Mouse (Mus musculus) intestine, embryonic 15.5 days (tissue): ENCODE measurements around the gene Pdzk1ip1. TPM values are rescaled to one million over a fixed set of nuclear protein-coding genes. Genes with fewer than 3 reads are reported as not detected.

Source experiments
- ATAC-seq: fragments of 200-750 bp; cut with Nextera tagmentation; 2 replicates; pipeline ENCODE4 v1.8.0; 2017; ENCODE audit warnings: moderate TSS enrichment, moderate library complexity
- H3K27ac ChIP-seq: fragments of 300-500 bp; sonication (generic); 2 replicates; pipeline ENCODE4 v1.5.1; 2015; ENCODE audit warnings: mild to moderate bottlenecking, inconsistent platforms
- H3K27me3 ChIP-seq: fragments of 300-500 bp; sonication (generic); replicated peaks from 2 replicates; pipeline ENCODE4 v1.6.1; 2015; ENCODE audit warnings: inconsistent platforms
- H3K36me3 ChIP-seq: fragments of 300-500 bp; sonication (generic); 2 replicates; pipeline ENCODE4 v1.6.1; 2015; ENCODE audit warnings: inconsistent platforms
- H3K4me1 ChIP-seq: fragments of 300-500 bp; sonication (generic); replicated peaks from 2 replicates; pipeline ENCODE4 v1.6.1; 2015; ENCODE audit warnings: inconsistent platforms
- H3K4me2 ChIP-seq: fragments of 300-500 bp; sonication (generic); replicated peaks from 2 replicates; pipeline ENCODE4 v1.6.1; 2015; ENCODE audit warnings: mild to moderate bottlenecking, inconsistent platforms
- H3K4me3 ChIP-seq: fragments of 300-500 bp; sonication (generic); replicated peaks from 2 replicates; pipeline ENCODE4 v1.5.1; 2015; ENCODE audit warnings: inconsistent platforms
- H3K9ac ChIP-seq: fragments of 300-500 bp; sonication (generic); 2 replicates; pipeline ENCODE4 v1.6.1; 2015; ENCODE audit warnings: inconsistent platforms
- H3K9me3 ChIP-seq: fragments of 300-500 bp; sonication (generic); 2 replicates; pipeline ENCODE4 v1.6.1; 2016; ENCODE audit warnings: inconsistent platforms
- WGBS: fragments of 180-500 bp; shearing (Covaris S2); methylation state at CpG from one replicate; pipeline ENCODE4 v1.1.7; 2015; 5-methylcytosine and 5-hydroxymethylcytosine counted together
- polyA plus RNA-seq: library from polyadenylated mRNA; unstranded; fragments of >200 nt; fragmentation: Nextera tagmentation; extraction: Ambion mirVana; gene quantifications from 2 replicates; pipeline ENCODE4 v1.2.1, GENCODE M21; 2015

Gene Pdzk1ip1
- polyA plus RNA-seq, 1 experiment from 2014 or later: 133 TPM

DNA sequence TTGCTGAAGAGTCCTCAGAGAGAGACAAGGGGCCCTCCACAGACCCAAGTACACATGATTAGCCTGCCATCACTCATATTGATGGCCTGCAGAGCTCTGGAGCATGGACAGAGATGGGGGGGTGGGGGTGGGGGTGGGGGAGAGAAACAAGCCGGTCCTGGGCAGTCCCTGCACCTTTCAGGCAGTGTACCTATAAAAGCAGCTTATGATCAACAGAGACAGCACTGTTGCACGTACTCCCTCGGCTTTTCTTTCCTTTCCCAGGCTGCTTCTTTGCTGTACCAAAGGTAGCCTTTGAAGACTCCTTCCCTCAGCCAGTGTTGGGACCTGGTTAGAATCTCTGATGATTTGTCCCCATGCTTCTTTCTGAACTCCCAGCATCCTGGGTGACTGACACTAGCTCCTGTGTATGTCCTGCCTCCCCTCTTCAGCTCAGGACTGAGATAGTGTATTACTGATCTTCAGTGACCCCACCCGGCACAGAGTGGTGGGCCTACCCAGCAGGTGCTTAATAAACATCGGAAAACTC, 8.6 kb upstream of the Pdzk1ip1 start:
- no peak overlapping the region for H3K9ac ChIP-seq
- no peaks in the 10 kb centered on the region for H3K36me3 ChIP-seq
- peaks cover 10% of the 10 kb centered on the region; the same call in 1 of the 2 replicates for H3K4me1 ChIP-seq
- no peaks in the 10 kb centered on the region for H3K9me3 ChIP-seq
- H3K27ac ChIP-seq: no peak overlapping the region
- no peak for ATAC-seq
- H3K4me2 ChIP-seq: no peak overlapping the region
- no peaks in the 10 kb centered on the region for H3K27me3 ChIP-seq
- 33% methylated on average over 5 of the region's 5 CpGs for WGBS
- no peak overlapping the region for H3K4me3 ChIP-seq

GRCm38 (mm10) chr4:115083031-115083430, 5.5 kb upstream of the Pdzk1ip1 start:
- Histone ChIP-seq H3K4me2 (no peak overlapping the region), H3K9me3 (no peaks in the 10 kb centered on the region), H3K27me3 (no peaks in the 10 kb centered on the region), H3K27ac (no peak overlapping the region), H3K9ac (no peak overlapping the region), H3K4me3 (no peak overlapping the region), H3K4me1 (peaks cover 10% of the 10 kb centered on the region; the same call in 1 of the 2 replicates), H3K36me3 (no peaks in the 10 kb centered on the region)
- ATAC-seq: no peak
- 87% methylated on average over 3 of the region's 3 CpGs for WGBS

DNA sequence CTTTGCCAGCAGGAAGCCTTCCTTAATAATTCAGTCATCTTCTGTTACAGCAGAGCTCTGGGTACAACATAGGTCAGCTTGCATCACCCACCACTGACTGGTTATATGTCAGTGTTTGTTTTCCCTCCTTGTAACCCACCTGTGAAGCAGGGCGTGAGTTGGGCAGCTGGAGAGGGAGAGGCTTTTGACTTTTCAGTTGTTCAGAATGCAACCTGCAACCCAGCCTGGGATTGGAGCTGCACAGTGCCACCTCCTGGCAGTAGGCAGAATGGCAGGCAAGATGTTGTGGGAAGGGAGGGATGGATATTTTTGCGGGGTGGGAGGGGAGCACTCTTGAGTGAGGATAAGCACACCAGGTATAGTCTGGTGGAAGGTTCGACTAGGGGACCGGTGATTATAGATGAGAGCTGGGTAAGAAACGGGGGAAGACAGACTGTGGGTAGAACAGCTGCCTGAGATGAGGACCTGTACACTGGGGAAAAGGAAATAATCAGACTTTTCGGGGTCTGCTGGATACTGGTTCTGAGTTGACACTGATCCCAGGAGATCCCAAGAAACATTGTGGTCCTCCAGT, 2.9 kb upstream of the Pdzk1ip1 start:
- Histone ChIP-seq H3K27me3 (0 out of 2 replicates have a peak, but pooled peaks cover 4% of the 10 kb centered on the region), H3K9me3 (no peaks in the 10 kb centered on the region), H3K4me2 (no peak overlapping the region), H3K4me3 (no peak overlapping the region), H3K9ac (no peak overlapping the region), H3K4me1 (no peaks in the 10 kb centered on the region; the same call in 1 of the 2 replicates), H3K27ac (no peak overlapping the region), H3K36me3 (no peaks in the 10 kb centered on the region)
- ATAC-seq: no peak
- WGBS: 20% methylated on average over 6 of the region's 6 CpGs

DNA sequence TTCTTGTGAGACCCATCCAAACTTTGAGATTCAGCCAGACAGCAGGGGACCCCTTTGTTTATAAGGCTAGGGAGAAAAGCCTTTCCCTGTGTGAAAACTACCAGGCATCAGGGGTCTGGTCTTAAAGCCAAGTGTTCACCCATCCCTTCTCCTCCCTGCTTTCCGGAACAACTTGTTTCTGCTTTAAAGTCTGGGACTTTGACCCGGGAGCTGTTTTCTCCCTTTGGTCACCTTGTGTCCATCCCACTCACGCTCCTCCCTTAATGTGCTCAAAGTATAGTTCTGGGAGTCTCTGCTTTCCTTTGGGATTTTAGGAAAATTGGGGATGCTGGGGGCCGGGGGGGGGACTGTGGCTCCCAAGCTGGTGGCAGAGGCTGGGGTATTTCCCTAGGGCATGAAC, 2.3 kb upstream of the Pdzk1ip1 start:
- ATAC-seq: no peak
- H3K27ac ChIP-seq: peak overlapping the region; percentile 24; the same call in 1 of the 2 replicates
- no peaks in the 10 kb centered on the region; the same call in 1 of the 2 replicates for H3K4me1 ChIP-seq
- no peaks in the 10 kb centered on the region for H3K36me3 ChIP-seq
- H3K4me3 ChIP-seq: no peak overlapping the region
- H3K9me3 ChIP-seq: no peaks in the 10 kb centered on the region
- H3K4me2 ChIP-seq: peak overlapping the region; percentile 22
- H3K9ac ChIP-seq: no peak overlapping the region
- 60% methylated on average over 4 of the region's 4 CpGs for WGBS
- H3K27me3 ChIP-seq: 0 out of 2 replicates have a peak, but pooled peaks cover 4% of the 10 kb centered on the region

DNA sequence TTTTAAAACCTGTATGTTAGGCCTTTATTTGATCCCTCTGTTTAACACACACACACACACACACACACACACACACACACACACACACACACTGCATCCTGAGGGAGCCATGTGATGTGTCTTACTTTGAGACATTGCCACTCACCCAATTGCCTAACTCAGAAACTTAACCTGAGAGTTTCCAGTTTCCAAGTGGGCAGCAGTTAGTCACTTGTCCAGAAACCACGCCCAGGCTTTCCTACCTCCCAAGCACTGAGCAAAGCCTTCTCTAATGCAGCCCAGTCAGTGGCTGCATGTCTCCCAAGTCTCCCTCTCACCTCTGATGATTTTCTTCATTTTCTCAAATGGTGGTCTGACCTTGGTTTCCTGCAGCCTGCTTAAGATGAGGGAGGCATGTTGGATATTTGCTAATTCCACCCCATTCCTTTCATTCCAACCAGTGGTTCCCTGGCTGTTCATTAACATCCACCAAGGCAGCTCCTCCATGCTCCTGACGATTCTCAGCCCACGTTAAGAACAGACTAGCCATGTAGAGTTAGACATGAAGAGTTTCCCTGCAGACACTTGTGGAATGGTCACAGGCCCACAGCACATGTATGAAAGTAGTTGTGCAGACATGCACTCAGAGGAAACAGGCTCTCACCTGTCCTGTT, 1.6 kb upstream of the Pdzk1ip1 start:
- Histone ChIP-seq H3K27ac (peak overlapping the region; percentile 24; the same call in 1 of the 2 replicates), H3K27me3 (0 out of 2 replicates have a peak, but pooled peaks cover 4% of the 10 kb centered on the region), H3K4me1 (no peaks in the 10 kb centered on the region; the same call in 1 of the 2 replicates), H3K9me3 (no peaks in the 10 kb centered on the region), H3K4me3 (no peak overlapping the region), H3K36me3 (no peaks in the 10 kb centered on the region), H3K9ac (no peak overlapping the region), H3K4me2 (no peak overlapping the region)
- no peak for ATAC-seq
- 38% methylated on average over 3 of the region's 3 CpGs for WGBS

GRCm38 (mm10) chr4:115090592-115090991, 2.1 kb downstream of the Pdzk1ip1 start:
- H3K4me1 ChIP-seq: peaks cover under 1% of the 10 kb centered on the region; the same call in 1 of the 2 replicates
- peak; percentile 78 for ATAC-seq
- H3K4me2 ChIP-seq: peak overlapping the region; percentile 48
- peaks cover 11% of the 10 kb centered on the region; the same call in 1 of the 2 replicates for H3K27me3 ChIP-seq
- peak overlapping the region; percentile 9; the same call in 1 of the 2 replicates for H3K4me3 ChIP-seq
- H3K36me3 ChIP-seq: no peaks in the 10 kb centered on the region
- peak overlapping the region; percentile 54; the same call in 1 of the 2 replicates for H3K27ac ChIP-seq
- 37% methylated on average over 2 of the region's 2 CpGs for WGBS
- no peaks in the 10 kb centered on the region for H3K9me3 ChIP-seq
- H3K9ac ChIP-seq: no peak overlapping the region

- Histone ChIP-seq H3K4me3 (no peak overlapping the region), H3K4me1 (peaks cover 12% of the 10 kb centered on the region; the same call in 1 of the 2 replicates), H3K27me3 (peaks cover 14% of the 10 kb centered on the region; the same call in 1 of the 2 replicates), H3K9me3 (no peaks in the 10 kb centered on the region), H3K27ac (no peak overlapping the region), H3K4me2 (no peak overlapping the region), H3K9ac (no peak overlapping the region), H3K36me3 (no peaks in the 10 kb centered on the region)
- WGBS: 77% methylated on average over 3 of the region's 3 CpGs
- ATAC-seq: no peak
Measured at GRCm38 (mm10) chr4:115091806-115092205, 3.3 kb downstream of the Pdzk1ip1 start.

GRCm38 (mm10) chr4:115093331-115093864, 4.9 kb downstream of the Pdzk1ip1 start:
- H3K4me3 ChIP-seq: no peak overlapping the region
- WGBS: 79% methylated on average over 4 of the region's 4 CpGs
- H3K27ac ChIP-seq: no peak overlapping the region
- H3K36me3 ChIP-seq: no peaks in the 10 kb centered on the region
- H3K9me3 ChIP-seq: no peaks in the 10 kb centered on the region
- H3K4me2 ChIP-seq: 0 out of 2 replicates have a peak overlapping the region, but pooled peaks have one; percentile 9
- H3K9ac ChIP-seq: no peak overlapping the region
- ATAC-seq: no peak
- H3K4me1 ChIP-seq: peaks cover 13% of the 10 kb centered on the region; the same call in 1 of the 2 replicates
- H3K27me3 ChIP-seq: peaks cover 14% of the 10 kb centered on the region; the same call in 1 of the 2 replicates

DNA sequence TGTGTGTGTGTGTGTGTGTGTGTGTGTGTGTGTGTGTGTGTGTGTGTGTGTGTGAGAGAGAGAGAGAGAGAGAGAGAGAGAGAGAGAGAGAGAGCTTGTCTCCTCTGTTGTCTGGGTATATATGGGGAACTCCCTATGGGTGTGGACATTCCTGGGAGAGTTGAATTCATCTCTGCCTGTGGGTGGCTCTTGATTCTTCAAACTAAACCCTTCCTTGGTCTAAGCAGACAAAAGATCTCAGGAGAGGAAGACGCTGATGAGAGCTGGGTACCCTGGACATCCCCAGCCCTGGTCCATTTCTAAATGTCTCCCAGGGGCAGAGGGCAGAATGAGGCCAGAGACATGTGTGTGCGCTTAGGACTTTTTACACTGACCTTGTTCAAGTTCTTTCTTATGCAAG, 5.5 kb downstream of the Pdzk1ip1 start:
- H3K27me3 ChIP-seq: peaks cover 10% of the 10 kb centered on the region; the same call in 1 of the 2 replicates
- no peak overlapping the region for H3K9ac ChIP-seq
- peak overlapping the region; percentile 7; the same call in 1 of the 2 replicates for H3K27ac ChIP-seq
- WGBS: 75% methylated on average over 2 of the region's 2 CpGs
- H3K4me2 ChIP-seq: no peak overlapping the region
- no peak for ATAC-seq
- no peaks in the 10 kb centered on the region for H3K9me3 ChIP-seq
- H3K4me3 ChIP-seq: no peak overlapping the region
- H3K36me3 ChIP-seq: no peaks in the 10 kb centered on the region
- H3K4me1 ChIP-seq: peaks cover 13% of the 10 kb centered on the region; the same call in 1 of the 2 replicates

GRCm38 (mm10) chr4:115095671-115096434, 7.3 kb downstream of the Pdzk1ip1 start:
- ATAC-seq: peak; percentile 89
- Histone ChIP-seq H3K9ac (peak overlapping the region; percentile 41), H3K4me1 (peaks cover 13% of the 10 kb centered on the region; the same call in 1 of the 2 replicates), H3K27ac (peak overlapping the region; percentile 86), H3K4me3 (peak overlapping the region; percentile 43), H3K9me3 (no peaks in the 10 kb centered on the region), H3K36me3 (no peaks in the 10 kb centered on the region), H3K4me2 (peak overlapping the region; percentile 92), H3K27me3 (peaks cover 10% of the 10 kb centered on the region; the same call in 1 of the 2 replicates)
- under 1% methylated on average over 31 of the region's 31 CpGs for WGBS

DNA sequence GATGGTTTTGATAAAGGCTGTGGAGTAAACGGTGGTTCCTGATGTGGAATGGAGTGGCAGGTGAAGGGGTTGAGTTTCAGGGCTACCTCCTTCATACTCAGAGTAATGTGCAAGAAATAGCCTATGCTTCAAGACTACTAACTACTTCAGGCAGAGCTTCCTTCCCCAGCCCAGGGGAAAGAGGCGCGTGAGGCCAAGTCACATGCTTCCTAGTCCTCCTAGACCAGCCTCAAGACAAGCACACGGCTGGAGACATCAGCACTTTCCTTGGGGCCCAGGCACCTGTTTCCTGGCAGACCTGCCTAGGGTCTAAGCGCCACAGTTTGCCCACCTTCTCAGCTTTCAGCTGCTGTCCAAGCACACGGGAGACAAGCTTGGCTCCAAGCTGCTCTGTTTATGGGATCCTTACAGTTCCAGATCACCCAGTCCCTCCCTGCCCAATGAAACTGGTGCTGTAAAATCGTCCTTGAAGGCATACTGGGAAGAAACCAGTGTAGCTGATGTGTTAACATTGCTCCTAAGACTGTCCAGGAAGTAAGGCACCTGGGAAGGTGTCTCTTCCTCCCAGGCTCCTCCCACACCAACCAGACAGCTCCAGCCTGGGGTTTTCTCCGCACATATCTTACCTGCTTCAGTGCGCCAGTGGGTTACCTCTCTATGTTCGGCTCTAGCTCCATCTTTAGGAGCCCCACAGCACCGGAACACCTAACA, 8.1 kb downstream of the Pdzk1ip1 start:
- H3K4me1 ChIP-seq: peaks cover 13% of the 10 kb centered on the region; the same call in 1 of the 2 replicates
- H3K27me3 ChIP-seq: peaks cover 10% of the 10 kb centered on the region; the same call in 1 of the 2 replicates
- H3K27ac ChIP-seq: peak overlapping the region; percentile 86
- peak overlapping the region; percentile 41; the same call in 1 of the 2 replicates for H3K9ac ChIP-seq
- peak overlapping the region; percentile 43 for H3K4me3 ChIP-seq
- ATAC-seq: peak; percentile 68
- no peaks in the 10 kb centered on the region for H3K9me3 ChIP-seq
- 5% methylated on average over 11 of the region's 11 CpGs for WGBS
- H3K36me3 ChIP-seq: no peaks in the 10 kb centered on the region
- H3K4me2 ChIP-seq: peak overlapping the region; percentile 92
